Mouse (Mus musculus): ENCODE data around the gene Rhox10.
"Not testable (repeated sequence)": the region's sequence is repeated elsewhere in the genome, so short reads cannot be mapped to it uniquely, and the experiment has no call there.

The Rhox10 gene

GRCm38 (mm10) chrX:38066175-38066574 is at the start of gene Rhox10:
Gene Rhox10, plus strand, starts transcription at chrX:38066475.
- no peak for DNase-seq (ENCODE audit: low spot score in 2 of 2)

DNA sequence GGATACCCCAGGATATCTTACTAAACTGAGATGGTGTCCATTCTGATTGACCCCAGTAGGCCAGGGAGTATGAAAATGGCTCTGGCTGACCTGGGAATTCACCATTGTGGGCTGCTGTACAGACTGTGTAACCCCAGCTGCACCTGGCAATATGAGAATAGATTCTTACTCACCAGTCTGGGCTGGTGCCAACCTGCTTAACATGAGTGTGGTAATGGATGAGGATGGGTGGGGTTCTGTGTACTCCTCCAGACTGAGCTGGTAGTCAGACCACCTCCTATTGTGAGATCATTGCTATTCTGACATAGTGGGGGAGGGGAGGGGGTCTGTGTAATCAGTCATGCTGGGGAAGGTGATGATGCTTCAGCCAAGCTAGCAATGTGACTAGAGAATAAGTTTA is 47.7 kb upstream of the Rhox10 start, which contains the start of gene Btg1-ps1:
Gene Btg1-ps1 (minus strand): TSS at position 219 of the 400 bp plus-strand sequence.
- DNase-seq (ENCODE audit: low spot score in 2 of 2): not testable (repeated sequence)

- DNase-seq (ENCODE audit: low spot score in 2 of 2): no peak
Observed at GRCm38 (mm10) chrX:38033841-38034240, 32.4 kb upstream of the Rhox10 start.

- no peak for DNase-seq (ENCODE audit: low spot score in 2 of 2)
Observed at GRCm38 (mm10) chrX:38039666-38040065, 26.6 kb upstream of the Rhox10 start.

DNA sequence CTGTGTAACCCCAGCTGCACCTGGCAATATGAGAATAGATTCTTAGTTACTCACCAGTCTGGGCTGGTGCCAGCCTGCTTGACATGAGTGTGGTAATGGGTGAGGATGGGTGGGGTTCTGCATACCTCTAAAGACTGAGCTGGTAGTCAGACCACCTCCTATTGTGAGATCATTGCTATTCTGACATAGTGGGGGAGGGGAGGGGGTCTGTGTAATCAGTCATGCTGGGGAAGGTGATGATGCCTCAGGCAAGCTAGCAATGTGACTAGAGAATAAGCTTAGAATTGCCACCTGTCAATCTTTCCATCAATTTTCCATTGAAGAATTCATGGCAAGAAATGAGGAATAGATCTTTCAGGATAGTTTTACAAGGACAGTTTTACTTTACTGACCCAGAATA is 23.3 kb upstream of the Rhox10 start, which contains the start of gene Btg1-ps2:
Gene Btg1-ps2 (minus strand): TSS at position 101 of the 400 bp plus-strand sequence.
- DNase-seq (ENCODE audit: low spot score in 2 of 2): not testable (repeated sequence)

GRCm38 (mm10) chrX:38061544-38061943 is 4.7 kb upstream of the Rhox10 start:
- DNase-seq (ENCODE audit: low spot score in 2 of 2): no peak

DNA sequence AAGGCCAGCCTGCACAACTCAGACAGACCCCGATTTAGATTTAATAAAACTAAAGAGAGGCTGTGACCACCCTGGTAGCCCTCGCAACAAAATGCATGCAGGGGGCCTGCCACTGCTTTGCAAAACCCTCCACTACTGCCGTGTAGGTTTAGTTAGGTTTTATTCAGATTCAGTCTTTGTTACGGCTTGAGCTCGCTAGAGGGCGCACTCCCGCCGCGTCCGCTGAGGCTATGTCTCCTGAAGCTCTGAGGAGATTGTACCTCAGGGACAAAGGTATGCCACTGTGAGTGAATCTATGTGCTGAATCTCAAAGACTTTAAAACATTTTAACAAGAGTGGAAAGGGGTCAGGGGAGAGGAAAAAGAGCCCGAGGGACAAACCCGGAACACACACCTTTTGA is 18.0 kb downstream of the Rhox10 start:
- DNase-seq (ENCODE audit: low spot score in 2 of 2): peak in 1 of 2 experiments; percentile 0

GRCm38 (mm10) chrX:38085041-38085440 is 18.8 kb downstream of the Rhox10 start, which contains the start of gene Rhox11:
Gene Rhox11, minus strand, starts transcription at chrX:38085141.
- no peak for DNase-seq (ENCODE audit: low spot score in 2 of 2)

DNA sequence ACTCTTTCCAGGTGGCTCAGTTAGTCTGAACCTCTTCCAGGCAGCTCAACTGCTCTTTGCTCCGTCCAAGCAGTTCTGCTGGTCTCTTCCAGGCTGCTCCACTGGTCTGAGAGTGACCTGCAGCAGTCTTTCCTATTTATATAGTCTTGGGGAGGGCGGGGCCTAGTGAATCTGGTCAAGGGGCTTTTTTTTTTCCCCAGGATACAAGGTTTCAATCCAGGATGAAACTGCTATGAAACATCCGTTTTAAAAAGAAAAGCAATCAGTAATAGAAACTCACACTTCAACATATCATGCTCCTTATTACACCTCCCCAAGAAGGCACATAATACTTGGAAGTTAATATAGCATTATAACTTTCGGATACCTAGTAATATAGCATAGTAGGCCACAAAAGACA is 44.5 kb downstream of the Rhox10 start, which contains the start of gene Rhox12:
Gene Rhox12 (minus strand): TSS at position 101 of the 400 bp plus-strand sequence.
- no peak for DNase-seq (ENCODE audit: low spot score in 2 of 2)

DNA sequence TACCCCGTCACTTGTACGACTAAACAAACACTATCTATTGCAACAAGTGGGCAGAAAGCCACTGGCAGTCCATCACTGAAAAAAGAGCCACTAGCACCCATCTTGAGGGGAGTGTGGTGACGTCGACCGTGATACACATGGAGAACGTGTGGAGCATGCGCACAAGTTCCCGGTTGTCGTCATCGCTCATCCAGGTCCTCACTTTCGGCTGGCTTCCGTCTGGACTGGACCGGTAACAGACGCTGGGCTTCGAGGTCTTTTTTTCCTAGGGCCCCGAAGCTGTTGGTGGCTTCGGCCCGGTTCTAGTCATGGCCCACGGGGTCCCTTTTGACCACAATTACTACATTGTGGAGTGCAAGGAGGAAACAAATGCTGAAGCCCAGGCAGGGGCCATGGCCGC is 54.7 kb downstream of the Rhox10 start, which contains the start of gene Rhox13:
Gene Rhox13 (plus strand): TSS at position 238 of the 400 bp plus-strand sequence.
- DNase-seq (ENCODE audit: low spot score in 2 of 2): no peak
